Mouse (Mus musculus): ENCODE measurements around the gene Gpr155. TPM values are rescaled to one million over a fixed set of nuclear protein-coding genes. Genes with fewer than 3 reads are reported as not detected.

Gene Gpr155
- total and polyA plus RNA-seq, 3 experiments: 0.23 to 0.99 TPM; not detected in 1

- TF ChIP-seq MEF2A (IDR thresholded peaks at IDR 0.05; ENCODE audit: extremely low read depth, insufficient replicate concordance, low read depth, low read length, poor library complexity, severe bottlenecking): no peak
- TF ChIP-seq UBTF (IDR thresholded peaks at IDR 0.05; ENCODE audit: borderline replicate concordance, insufficient read depth, low read depth, low read length): no peak
These were observed 11.1 kb upstream of the Gpr155 start for GRCm38 (mm10) chr2:73397476-73397875.

GRCm38 (mm10) chr2:73396828-73397325 lies 10.5 kb upstream of the Gpr155 start:
- TF ChIP-seq GATA1 (IDR thresholded peaks at IDR 0.05; ENCODE audit: low read depth, low read length): no peak
- H3K9me3 ChIP-seq (replicated peaks; ENCODE audit: insufficient read depth, low read length): no peaks in the 10 kb centered on the region
- H3K27me3 ChIP-seq (ENCODE audit: control insufficient read depth in 1 of 2, insufficient read depth in 2 of 2, low read length in 2 of 2): no peaks in the 10 kb centered on the region; a peak in 2 of 4 replicates
- no peak overlapping the region for H3K27ac ChIP-seq (ENCODE audit: control insufficient read depth, low read depth, low read length)
- DNase-seq (ENCODE audit: low read depth, low spot score): no peak
- no peaks in the 10 kb centered on the region for H3K4me1 ChIP-seq (ENCODE audit: control insufficient read depth in 1 of 2, insufficient read depth in 2 of 2, low read length in 2 of 2)
- H3K9ac ChIP-seq (ENCODE audit: control insufficient read depth, low read depth, low read length, poor library complexity, severe bottlenecking): no peak overlapping the region
- H3K4me3 ChIP-seq (ENCODE audit: control insufficient read depth in 1 of 2, insufficient read depth in 1 of 2, low read depth in 2 of 2, low read length in 2 of 2): no peak overlapping the region
- no peaks in the 10 kb centered on the region for H3K36me3 ChIP-seq (ENCODE audit: control insufficient read depth in 1 of 2, insufficient read depth in 2 of 2, low read length in 2 of 2)
- H3K79me2 ChIP-seq (ENCODE audit: control insufficient read depth, insufficient read depth, low read length, poor library complexity): no peaks in the 10 kb centered on the region

More at GRCm38 (mm10) chr2:73397476-73397875, 11.1 kb upstream of the Gpr155 start:
- Histone ChIP-seq H3K9ac (ENCODE audit: control insufficient read depth, low read depth, low read length, poor library complexity, severe bottlenecking) (no peak overlapping the region), H3K36me3 (ENCODE audit: control insufficient read depth in 1 of 2, insufficient read depth in 2 of 2, low read length in 2 of 2) (no peaks in the 10 kb centered on the region), H3K9me3 (replicated peaks; ENCODE audit: insufficient read depth, low read length) (no peaks in the 10 kb centered on the region), H3K27me3 (ENCODE audit: control insufficient read depth in 1 of 2, insufficient read depth in 2 of 2, low read length in 2 of 2) (no peaks in the 10 kb centered on the region; a peak in 2 of 4 replicates), H3K79me2 (ENCODE audit: control insufficient read depth, insufficient read depth, low read length, poor library complexity) (no peaks in the 10 kb centered on the region), H3K27ac (ENCODE audit: control insufficient read depth, low read depth, low read length) (no peak overlapping the region), H3K4me3 (ENCODE audit: control insufficient read depth in 1 of 2, insufficient read depth in 1 of 2, low read depth in 2 of 2, low read length in 2 of 2) (no peak overlapping the region), H3K4me1 (ENCODE audit: control insufficient read depth in 1 of 2, insufficient read depth in 2 of 2, low read length in 2 of 2) (no peaks in the 10 kb centered on the region)
- DNase-seq (ENCODE audit: low read depth, low spot score): no peak

GRCm38 (mm10) chr2:73395516-73395915 lies 9.1 kb upstream of the Gpr155 start:
- no peak for DNase-seq (ENCODE audit: low read depth, low spot score)
- Histone ChIP-seq H3K9ac (ENCODE audit: control insufficient read depth, low read depth, low read length, poor library complexity, severe bottlenecking) (no peak overlapping the region), H3K27me3 (ENCODE audit: control insufficient read depth in 1 of 2, insufficient read depth in 2 of 2, low read length in 2 of 2) (no peaks in the 10 kb centered on the region; a peak in 2 of 4 replicates), H3K79me2 (ENCODE audit: control insufficient read depth, insufficient read depth, low read length, poor library complexity) (no peaks in the 10 kb centered on the region), H3K9me3 (replicated peaks; ENCODE audit: insufficient read depth, low read length) (no peaks in the 10 kb centered on the region), H3K4me3 (ENCODE audit: control insufficient read depth in 1 of 2, insufficient read depth in 1 of 2, low read depth in 2 of 2, low read length in 2 of 2) (no peak overlapping the region), H3K4me1 (ENCODE audit: control insufficient read depth in 1 of 2, insufficient read depth in 2 of 2, low read length in 2 of 2) (no peaks in the 10 kb centered on the region), H3K36me3 (ENCODE audit: control insufficient read depth in 1 of 2, insufficient read depth in 2 of 2, low read length in 2 of 2) (no peaks in the 10 kb centered on the region), H3K27ac (ENCODE audit: control insufficient read depth, low read depth, low read length) (no peak overlapping the region)
- TF ChIP-seq CTCF (IDR thresholded peaks at IDR 0.05 in 2 of 3, conservative IDR thresholded peaks at IDR 0.05 in 1 of 3; ENCODE audit: control insufficient read depth in 1 of 3, insufficient read depth in 1 of 3, low read depth in 2 of 3, low read length in 3 of 3, poor library complexity in 1 of 3, severe bottlenecking in 1 of 3) (no peak), USF2 (IDR thresholded peaks at IDR 0.05; ENCODE audit: borderline replicate concordance in 1 of 2, insufficient read depth in 1 of 2, low read depth in 1 of 2, low read length in 2 of 2) (no peak), CHD1 (IDR thresholded peaks at IDR 0.05; ENCODE audit: low read depth, low read length) (no peak), EP300 (IDR thresholded peaks at IDR 0.05; ENCODE audit: low read depth in 1 of 2, low read length in 2 of 2) (no peak), ZC3H11A (IDR thresholded peaks at IDR 0.05; ENCODE audit: low read depth, low read length) (no peak), SMC3 (IDR thresholded peaks at IDR 0.05; ENCODE audit: low read depth, low read length) (no peak), GABPA (IDR thresholded peaks at IDR 0.05; ENCODE audit: low read depth, low read length) (no peak), TBP (IDR thresholded peaks at IDR 0.05; ENCODE audit: low read depth, low read length) (no peak), CHD2 (IDR thresholded peaks at IDR 0.05; ENCODE audit: low read length) (no peak), TAL1 (IDR thresholded peaks at IDR 0.05; ENCODE audit: low read length) (no peak), UBTF (IDR thresholded peaks at IDR 0.05; ENCODE audit: borderline replicate concordance, insufficient read depth, low read depth, low read length) (no peak), NELFE (IDR thresholded peaks at IDR 0.05; ENCODE audit: low read depth, low read length) (no peak), ELF1 (IDR thresholded peaks at IDR 0.05; ENCODE audit: low read depth, low read length) (no peak), MYB (IDR thresholded peaks at IDR 0.05; ENCODE audit: low read depth, low read length) (no peak), MYC (IDR thresholded peaks at IDR 0.05; ENCODE audit: low read depth, low read length) (no peak), ZMIZ1 (IDR thresholded peaks at IDR 0.05; ENCODE audit: low read depth, low read length) (no peak), MAZ (IDR thresholded peaks at IDR 0.05; ENCODE audit: low read depth, low read length) (no peak), E2F4 (IDR thresholded peaks at IDR 0.05; ENCODE audit: borderline replicate concordance, low read depth, low read length) (no peak)

Measured in MEL (cell line).